Mouse (Mus musculus) left cerebral cortex, adult 18-20 months (tissue): ENCODE results near the gene F2rl1. TPM values are rescaled to one million over a fixed set of nuclear protein-coding genes. Genes with fewer than 3 reads are reported as not detected.
"Not testable (repeated sequence)": the region's sequence is repeated elsewhere in the genome, so short reads cannot be mapped to it uniquely, and the experiment has no call there.

Experiments
- DNase-seq, 2 experiments: peaks; one replicate each; pipeline ENCODE4 v3.0.0; 2021 to 2022; ENCODE audit warnings: low spot score in 2 of 2, mixed read lengths in 1 of 2
- total RNA-seq, 2 experiments: library from RNA; stranded (reverse); gene quantifications; 2 replicates each; pipeline ENCODE4 v1.2.3; 2021

Gene F2rl1
- total RNA-seq, 2 experiments from 2014 or later = 0.16 to 0.51 TPM

DNA sequence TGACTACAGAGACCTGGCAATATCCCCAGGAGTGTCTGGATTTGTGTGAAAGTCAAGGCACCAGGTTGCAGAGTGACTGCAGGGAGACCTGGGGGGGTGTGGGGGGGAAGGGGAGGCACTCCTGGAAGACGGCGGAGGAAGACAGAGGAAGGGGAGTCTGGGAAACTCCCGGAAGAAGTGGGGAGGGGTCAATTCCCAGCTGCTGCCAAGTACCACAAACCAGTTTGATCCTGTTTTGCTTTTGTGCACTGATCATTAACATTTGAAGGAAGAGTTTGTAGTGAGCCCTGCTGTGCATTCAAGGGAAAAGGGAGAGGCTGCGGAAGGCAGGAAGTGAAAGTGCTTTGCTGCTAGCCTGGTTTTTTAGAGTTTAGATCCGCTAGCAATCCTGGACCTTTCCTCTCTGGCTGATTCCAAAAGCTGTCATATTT lies 9.1 kb upstream of the F2rl1 start:
- no peak for DNase-seq

GRCm38 (mm10) chr13:95533640-95534039 lies 8.6 kb upstream of the F2rl1 start:
- DNase-seq = no peak

DNA sequence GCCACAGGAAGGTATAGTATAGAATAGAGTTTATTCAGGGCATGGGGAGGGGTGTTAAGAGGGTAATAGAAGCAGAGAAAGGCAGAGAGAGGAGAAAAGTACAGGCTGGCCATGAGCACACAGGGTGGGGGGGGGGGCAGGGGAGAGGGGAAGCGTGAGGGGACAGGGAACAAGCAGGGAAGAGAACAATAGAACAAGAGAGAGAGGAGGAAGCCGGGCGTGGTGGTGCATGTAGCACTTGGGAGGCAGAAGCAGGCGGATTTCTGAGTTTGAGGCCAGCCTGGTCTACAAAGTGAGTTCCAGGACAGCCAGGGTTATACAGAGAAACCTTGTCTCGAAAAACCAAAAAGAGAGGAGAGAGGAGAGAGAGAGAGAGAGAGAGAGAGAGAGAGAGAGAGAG lies 8.1 kb upstream of the F2rl1 start:
- not testable (repeated sequence) for DNase-seq

DNA sequence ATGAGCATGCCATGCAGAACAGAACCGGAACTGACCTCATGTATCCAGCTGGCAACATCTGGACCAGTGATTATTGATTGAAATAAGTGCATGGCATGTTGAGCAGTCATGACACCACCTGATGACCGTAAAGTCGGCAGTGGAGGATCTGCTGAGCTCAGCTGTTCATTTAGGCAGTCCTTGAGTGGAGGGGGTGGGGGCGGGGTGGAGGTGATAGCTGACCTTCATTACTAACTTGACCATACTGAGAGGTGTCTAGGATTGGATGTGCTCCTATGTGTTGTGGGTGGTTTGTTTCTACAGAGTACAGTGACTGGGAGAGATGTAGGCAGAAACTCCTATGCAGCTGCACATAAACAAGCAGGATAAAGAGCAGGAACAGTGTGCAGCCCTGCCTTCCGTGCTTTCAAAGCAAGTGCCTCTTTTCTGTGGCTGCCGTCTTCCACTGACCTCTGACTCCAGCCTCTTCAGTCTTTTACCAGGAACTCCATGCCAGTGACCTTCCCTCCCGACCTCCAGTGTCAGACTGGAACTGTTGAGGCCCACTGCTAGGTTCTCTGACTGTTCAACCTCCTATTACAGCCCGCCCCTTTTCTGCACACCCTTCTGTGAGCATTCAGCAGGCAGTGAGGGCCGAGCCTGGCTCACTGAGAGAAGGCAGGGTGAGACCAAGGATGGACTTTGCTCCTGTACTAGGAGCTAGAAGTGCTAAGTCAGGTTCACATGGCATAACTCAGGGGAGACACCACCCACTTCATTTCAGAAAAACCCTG lies 6.4 kb upstream of the F2rl1 start:
- no peak for DNase-seq

DNA sequence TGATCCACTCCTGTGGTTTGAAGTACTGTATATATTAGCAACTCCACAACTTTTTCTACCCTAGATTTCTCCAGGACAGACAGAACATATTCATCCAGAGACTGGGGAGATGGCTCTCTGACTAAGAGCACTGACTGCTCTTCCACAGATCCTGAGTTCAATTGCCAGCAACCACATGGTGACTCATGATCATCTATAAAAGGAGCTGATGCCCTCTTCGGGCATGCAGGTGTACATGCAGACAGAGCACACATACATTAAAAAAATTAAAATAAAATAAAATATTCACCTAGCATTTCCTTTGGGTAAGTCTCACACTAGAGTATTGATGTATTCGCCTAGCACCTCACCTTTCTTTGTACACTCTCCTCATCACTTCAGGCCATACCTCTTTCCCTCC lies 4.2 kb upstream of the F2rl1 start:
- no peak for DNase-seq

GRCm38 (mm10) chr13:95524424-95524673 lies 678 bp downstream of the F2rl1 start:
- no peak for DNase-seq

- DNase-seq = no peak
Observed at GRCm38 (mm10) chr13:95523659-95524423, 1.2 kb downstream of the F2rl1 start.

DNA sequence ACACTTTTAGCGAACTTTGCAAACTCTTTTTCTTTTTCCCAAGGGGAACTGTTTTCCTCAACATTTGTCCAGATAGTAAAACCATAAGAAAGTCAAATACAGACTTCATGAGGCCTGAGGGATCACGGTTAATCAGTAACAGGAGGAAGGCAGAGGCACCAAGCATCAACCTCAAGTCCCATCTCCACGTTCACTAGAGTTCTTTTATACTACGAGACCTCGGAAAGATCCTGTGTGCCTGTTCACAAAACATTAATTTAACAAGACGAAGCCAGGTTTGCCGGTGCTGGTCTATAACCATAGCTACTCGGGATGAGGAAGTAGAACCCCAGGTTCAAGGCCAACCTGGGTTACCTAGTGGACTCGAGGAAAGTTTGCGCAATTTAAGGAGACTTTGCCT lies 2.9 kb downstream of the F2rl1 start:
- no peak for DNase-seq

DNA sequence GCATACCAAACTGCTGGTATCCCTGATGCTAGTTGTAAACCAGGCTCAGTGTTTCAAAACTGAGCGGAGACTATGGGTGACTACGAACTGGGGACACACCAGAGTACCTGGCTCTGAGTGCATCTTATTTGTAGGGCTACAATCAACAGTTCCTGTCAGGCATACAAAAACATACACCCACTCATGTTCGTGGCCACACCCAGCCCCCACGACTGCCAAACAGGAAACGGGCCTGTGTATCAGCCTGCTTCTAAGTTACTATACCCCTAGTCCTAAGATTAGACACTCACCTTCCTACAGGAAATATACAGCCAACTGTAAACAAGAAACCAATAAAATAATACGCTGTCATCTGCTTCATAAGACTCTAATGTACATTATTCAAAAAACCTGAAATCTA lies 4.0 kb downstream of the F2rl1 start:
- no peak for DNase-seq

DNA sequence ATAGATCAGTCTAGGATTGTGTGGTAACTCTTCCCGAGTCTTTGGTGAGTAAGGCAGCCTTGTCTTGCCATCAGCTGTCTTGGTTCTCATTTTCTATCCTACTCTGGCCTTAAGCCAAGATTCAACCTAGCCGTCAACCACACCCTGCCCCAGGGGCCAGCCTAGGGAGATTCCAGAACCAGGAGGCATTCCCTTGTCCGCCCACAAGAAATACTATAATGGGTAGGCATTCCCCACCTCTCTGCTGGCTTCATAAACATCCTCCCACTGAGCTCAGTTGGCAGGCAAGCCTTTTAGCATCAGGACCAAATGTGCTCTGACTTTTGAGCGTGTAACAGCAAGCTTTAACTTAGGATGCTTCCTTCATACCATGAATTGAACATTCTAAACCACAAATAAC lies 10.3 kb downstream of the F2rl1 start:
- DNase-seq = peak in 1 of 2 experiments; percentile 18

DNA sequence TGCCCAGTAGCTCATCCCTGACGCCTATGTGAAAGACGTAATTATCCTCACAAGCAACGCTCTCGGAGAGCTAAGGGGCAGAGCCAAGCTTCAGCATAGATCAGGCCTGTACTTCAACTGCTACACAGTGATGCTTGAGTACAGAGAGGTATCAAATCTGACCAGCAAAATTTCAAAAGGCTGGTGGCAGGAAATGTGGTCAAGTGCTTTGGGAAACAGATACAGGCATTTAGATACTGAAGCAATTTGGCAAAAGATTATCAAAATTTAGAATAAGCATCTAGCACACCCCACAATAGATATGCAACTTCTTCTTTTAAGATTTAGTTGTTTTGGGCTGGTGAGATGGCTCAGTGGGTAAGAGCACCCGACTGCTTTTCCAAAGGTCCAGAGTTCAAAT lies 15.0 kb downstream of the F2rl1 start:
- DNase-seq = no peak

DNA sequence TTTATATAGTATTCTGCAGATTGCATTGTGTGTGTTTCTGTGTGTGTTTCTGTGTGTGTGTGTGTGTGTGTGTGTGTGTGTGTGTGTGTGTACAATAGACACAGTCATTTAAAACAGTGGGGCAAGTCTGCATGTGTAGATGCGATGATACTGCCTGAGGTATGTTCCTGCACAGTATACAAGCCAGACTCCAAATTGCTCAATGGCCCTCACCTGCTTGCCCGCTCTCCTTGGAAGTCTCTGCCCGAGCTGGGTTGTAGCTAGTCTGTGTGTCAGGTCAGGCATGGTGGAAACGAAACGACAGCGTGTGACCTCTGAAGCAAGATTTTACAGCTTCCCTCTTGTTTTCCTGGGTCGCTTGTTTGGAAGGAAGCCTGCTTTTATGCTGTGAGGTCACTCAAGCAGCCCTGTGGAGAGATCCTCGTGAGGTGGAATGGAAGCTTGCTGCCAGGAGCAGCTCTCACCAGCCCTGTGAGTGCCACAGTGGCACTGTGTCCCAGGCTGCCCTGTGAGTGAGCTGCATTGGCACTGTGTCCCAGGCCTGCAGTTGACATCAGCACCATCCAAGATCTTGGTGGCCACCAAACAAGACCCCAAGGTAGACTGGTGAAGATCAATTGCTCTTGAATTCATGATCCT lies 21.6 kb downstream of the F2rl1 start:
- DNase-seq = no peak

- no peak for DNase-seq
Observed at GRCm38 (mm10) chr13:95496601-95497000, 28.4 kb downstream of the F2rl1 start.

- DNase-seq = no peak
Observed at GRCm38 (mm10) chr13:95494812-95495211, 30.2 kb downstream of the F2rl1 start.

DNA sequence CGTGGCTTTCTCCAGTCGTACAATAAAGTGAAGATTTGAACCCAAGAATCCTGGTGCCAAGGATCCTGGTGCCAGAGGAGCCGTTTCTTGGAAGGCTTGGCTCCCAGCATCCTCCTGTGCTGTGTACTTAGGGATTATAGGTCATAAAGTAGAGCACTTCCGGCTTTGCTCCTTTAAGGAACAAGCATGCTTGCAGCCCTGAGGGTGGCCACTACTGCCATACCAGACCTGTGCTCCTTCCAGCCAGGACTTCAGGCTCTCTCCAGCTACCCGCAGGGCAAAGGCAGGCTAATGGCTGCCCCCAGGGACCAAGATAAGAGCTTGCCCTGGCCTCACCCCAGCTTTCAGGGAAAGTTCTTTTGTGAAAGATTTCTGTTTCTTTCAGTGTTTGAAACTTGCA lies 31.7 kb downstream of the F2rl1 start:
- no peak for DNase-seq

- no peak for DNase-seq
Observed at GRCm38 (mm10) chr13:95491327-95491726, 33.7 kb downstream of the F2rl1 start.

DNA sequence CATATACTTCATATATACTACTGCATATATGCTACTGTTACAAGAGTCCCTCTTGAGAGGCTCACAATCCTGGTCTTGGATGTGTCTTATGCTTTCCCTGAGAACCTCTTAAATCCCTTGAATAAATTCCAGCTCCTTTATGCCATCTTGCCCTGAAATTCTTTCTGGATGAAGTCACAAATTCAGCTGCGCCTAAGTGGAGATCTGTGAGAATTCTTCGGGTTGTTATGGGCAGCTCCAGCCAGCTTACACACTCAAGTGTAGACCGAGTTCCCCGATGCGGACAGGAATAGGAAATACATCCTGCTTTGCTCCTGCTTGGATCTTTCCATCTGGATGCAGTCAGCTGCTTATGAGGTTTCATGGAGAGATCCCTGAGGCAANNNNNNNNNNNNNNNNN lies 40.4 kb downstream of the F2rl1 start:
- no peak for DNase-seq

GRCm38 (mm10) chr13:95481428-95481827 lies 43.6 kb downstream of the F2rl1 start:
- peak; percentile 70 to 82 for DNase-seq

DNA sequence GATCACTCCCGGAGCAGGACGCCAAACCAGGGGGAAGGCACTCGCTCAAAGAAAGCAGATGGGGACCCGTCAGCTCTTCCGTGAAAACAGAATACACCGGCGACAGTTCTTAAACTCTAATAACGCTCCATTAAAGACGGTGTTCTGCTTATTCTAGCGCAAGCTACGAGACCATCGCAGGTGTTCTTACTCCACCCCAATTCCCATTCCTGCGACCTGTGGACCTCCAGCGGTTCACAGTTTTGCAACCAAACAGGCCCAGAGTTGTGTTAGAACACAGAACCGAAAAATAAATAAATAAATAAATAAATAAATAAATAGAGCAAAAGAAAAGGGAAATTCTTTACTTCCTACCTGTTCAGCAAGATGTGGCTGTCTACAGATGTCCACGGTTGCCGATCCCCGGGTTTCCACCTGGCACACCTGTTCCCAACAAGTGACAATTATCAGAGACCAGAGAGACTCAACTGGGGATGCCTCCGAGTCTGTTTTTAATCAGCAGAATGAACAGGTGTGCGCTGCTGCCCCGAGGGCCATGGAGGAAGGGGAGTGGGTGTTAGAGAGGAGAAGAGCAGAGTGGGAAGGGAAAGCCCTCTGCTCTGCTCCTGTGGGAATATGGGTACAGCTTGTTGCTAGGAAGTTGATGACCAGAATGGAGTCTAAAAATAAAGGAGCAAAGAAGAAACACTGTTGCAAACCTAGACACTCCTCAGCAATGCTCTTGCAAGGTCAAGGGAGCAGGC lies 46.2 kb downstream of the F2rl1 start, which contains the start of gene S100z:
S100z (minus strand) TSS at position 51 of the 743 bp plus-strand sequence.
- DNase-seq = no peak

DNA sequence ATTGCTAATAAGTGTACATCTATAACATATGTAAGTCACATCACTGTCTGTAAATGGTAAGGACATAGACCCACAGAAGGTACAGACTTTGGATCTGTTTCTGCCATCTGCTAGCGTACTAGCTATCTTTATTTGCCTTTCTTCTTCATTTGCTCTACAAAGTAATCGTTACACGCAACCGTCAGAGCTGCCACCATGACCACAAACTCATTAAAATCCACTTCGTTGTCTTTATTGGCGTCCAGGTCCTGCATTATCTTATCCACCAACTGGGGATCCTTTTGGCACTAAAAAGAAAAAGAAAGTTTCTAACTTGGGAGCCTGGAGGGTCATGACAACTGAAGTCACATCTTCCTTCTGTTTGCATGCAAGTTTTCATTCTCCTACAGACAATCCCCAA lies 47.9 kb downstream of the F2rl1 start:
- DNase-seq = no peak

DNA sequence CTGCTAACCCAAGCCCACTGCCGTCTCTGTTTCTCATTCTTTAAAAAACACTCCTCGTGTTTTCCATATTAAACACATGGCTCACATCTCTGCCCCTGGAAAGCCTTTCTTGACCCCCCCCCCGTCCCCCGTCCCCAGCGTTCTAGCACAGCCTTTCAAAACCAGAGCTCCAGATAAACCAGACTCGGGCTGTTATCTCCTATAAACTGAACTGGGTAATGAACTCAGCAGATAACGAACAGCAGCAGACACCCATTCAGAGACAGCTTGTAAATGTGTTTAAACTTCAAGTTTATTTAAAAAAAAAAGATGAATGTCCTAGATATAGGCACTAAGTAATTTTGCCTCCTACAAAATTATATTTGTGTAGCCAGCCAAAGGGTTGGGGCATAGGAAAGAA lies 49.9 kb downstream of the F2rl1 start:
- no peak for DNase-seq

- DNase-seq = no peak
Observed at GRCm38 (mm10) chr13:95474294-95474693, 50.7 kb downstream of the F2rl1 start.
